Mouse (Mus musculus) kidney, postnatal 0 days (tissue): ENCODE results near the gene Taar7a. TPM values are rescaled to one million over a fixed set of nuclear protein-coding genes. Genes with fewer than 3 reads are reported as not detected.

Source experiments
- ATAC-seq: fragments of 200-750 bp; cut with Nextera tagmentation; replicated peaks from 2 replicates; pipeline ENCODE4 v1.8.0; 2017; ENCODE audit warnings: low read depth, moderate number of reproducible peaks, moderate TSS enrichment, moderate library complexity; ENCODE audit not compliant: low FRiP score
- DNase-seq: peaks from one replicate; pipeline ENCODE4 v3.0.0-alpha.2; 2016; ENCODE audit warnings: low spot score
- H3K27ac ChIP-seq: fragments of 300-500 bp; sonication (generic); 2 replicates; pipeline ENCODE4 v1.5.1; 2014; ENCODE audit warnings: mild to moderate bottlenecking
- H3K27me3 ChIP-seq: fragments of 300-500 bp; sonication (generic); 2 replicates; pipeline ENCODE4 v1.6.1; 2014; ENCODE audit warnings: low read length, mixed read lengths; ENCODE audit not compliant: insufficient read depth
- H3K36me3 ChIP-seq: fragments of 300-500 bp; sonication (generic); 2 replicates; pipeline ENCODE4 v1.6.1; 2014; ENCODE audit warnings: low read length, mixed read lengths; ENCODE audit not compliant: insufficient read depth
- H3K4me1 ChIP-seq: fragments of 300-500 bp; sonication (generic); replicated peaks from 2 replicates; pipeline ENCODE4 v1.6.1; 2014; ENCODE audit warnings: antibody characterized with exemption, low read length, mixed read lengths; ENCODE audit not compliant: insufficient read depth
- H3K4me2 ChIP-seq: fragments of 300-500 bp; sonication (generic); 2 replicates; pipeline ENCODE4 v1.6.1; 2014; ENCODE audit warnings: mild to moderate bottlenecking, low read length, moderate library complexity, mixed read lengths
- H3K4me3 ChIP-seq: fragments of 300-500 bp; sonication (generic); replicated peaks from 2 replicates; pipeline ENCODE4 v1.5.1; 2014; ENCODE audit warnings: low read depth, low read length
- H3K9ac ChIP-seq: fragments of 300-500 bp; sonication (generic); 2 replicates; pipeline ENCODE4 v1.6.1; 2014; ENCODE audit warnings: low read depth, low read length
- H3K9me3 ChIP-seq: fragments of 300-500 bp; sonication (generic); replicated peaks from 2 replicates; pipeline ENCODE4 v1.6.1; 2016; ENCODE audit warnings: low read length, inconsistent platforms, mixed read lengths
- CTCF ChIP-seq: IDR thresholded peaks from 2 replicates; pipeline ENCODE4 v1.5.1; 2016; ENCODE audit warnings: antibody characterized with exemption, low read depth, mild to moderate bottlenecking, moderate library complexity
- WGBS: fragments of 180-500 bp; shearing (Covaris S2); extraction: QIAGEN DNeasy Blood & Tissue Kit; methylation state at CpG from one replicate; pipeline ENCODE4 v1.1.7; 2014; 5-methylcytosine and 5-hydroxymethylcytosine counted together
- polyA plus RNA-seq: library from polyadenylated mRNA; unstranded; fragments of >200 nt; fragmentation: Nextera tagmentation; extraction: Ambion mirVana; gene quantifications from 2 replicates; pipeline ENCODE4 v1.2.1, GENCODE M21; 2015

Gene Taar7a
- polyA plus RNA-seq, 1 experiment from 2014 or later = not detected

GRCm38 (mm10) chr10:23977958-23978357, 15.3 kb downstream of the Taar7a start:
- DNase-seq (no peak), ATAC-seq (no peak)
- H3K27me3 ChIP-seq = no peaks in the 10 kb centered on the region
- no peaks in the 10 kb centered on the region for H3K9me3 ChIP-seq
- H3K9ac ChIP-seq = no peak overlapping the region
- H3K4me3 ChIP-seq = no peak overlapping the region
- H3K36me3 ChIP-seq = no peaks in the 10 kb centered on the region
- 54% methylated on average over 4 of the region's 4 CpGs for WGBS
- H3K27ac ChIP-seq = no peak overlapping the region
- TF ChIP-seq CTCF = no peak
- H3K4me1 ChIP-seq = no peaks in the 10 kb centered on the region
- H3K4me2 ChIP-seq = no peak overlapping the region

- TF ChIP-seq CTCF = no peak
- ATAC-seq (no peak), DNase-seq (no peak)
- WGBS = 89% methylated on average over 5 of the region's 5 CpGs
- no peak overlapping the region for H3K4me2 ChIP-seq
- no peak overlapping the region for H3K4me3 ChIP-seq
- no peak overlapping the region for H3K9ac ChIP-seq
- H3K27ac ChIP-seq = no peak overlapping the region
- H3K4me1 ChIP-seq = no peaks in the 10 kb centered on the region
- H3K9me3 ChIP-seq = no peaks in the 10 kb centered on the region
- no peaks in the 10 kb centered on the region for H3K36me3 ChIP-seq
- no peaks in the 10 kb centered on the region for H3K27me3 ChIP-seq
Observed at GRCm38 (mm10) chr10:23971256-23971655, 22.0 kb downstream of the Taar7a start.

DNA sequence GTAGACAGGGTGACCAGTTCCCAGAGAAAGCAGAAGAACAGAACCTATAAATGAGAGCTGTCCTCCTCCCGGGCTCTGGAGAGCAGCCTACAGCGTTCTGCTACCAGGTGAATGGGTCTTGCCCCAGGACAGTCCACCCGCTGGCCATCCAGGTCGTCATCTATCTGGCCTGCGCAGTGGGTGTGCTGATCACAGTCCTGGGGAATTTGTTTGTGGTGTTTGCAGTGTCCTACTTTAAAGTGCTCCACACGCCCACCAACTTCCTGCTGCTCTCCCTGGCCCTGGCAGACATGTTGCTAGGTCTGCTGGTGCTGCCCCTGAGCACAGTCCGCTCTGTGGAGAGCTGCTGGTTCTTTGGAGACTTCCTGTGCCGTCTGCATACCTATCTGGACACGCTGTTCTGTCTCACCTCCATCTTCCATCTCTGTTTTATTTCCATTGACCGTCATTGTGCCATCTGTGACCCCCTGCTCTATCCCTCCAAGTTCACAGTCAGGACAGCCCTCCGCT, 22.6 kb downstream of the Taar7a start, which contains the start of gene Taar5:
Gene Taar5, plus strand, starts transcription at position 51 of the 510 bp plus-strand sequence.
- TF ChIP-seq CTCF = no peak

GRCm38 (mm10) chr10:23964921-23965610, 28.2 kb downstream of the Taar7a start:
- H3K4me2 ChIP-seq = no peak overlapping the region
- no peak overlapping the region for H3K9ac ChIP-seq
- ATAC-seq = peak; percentile 46; the same call in 1 of the 2 replicates
- no peak overlapping the region for H3K27ac ChIP-seq
- no peak for TF ChIP-seq CTCF
- whole genome bisulfite sequencing = 57% methylated on average over 6 of the region's 6 CpGs
- no peaks in the 10 kb centered on the region for H3K9me3 ChIP-seq
- no peaks in the 10 kb centered on the region for H3K4me1 ChIP-seq
- H3K27me3 ChIP-seq = no peaks in the 10 kb centered on the region
- peak; percentile 55 for DNase-seq
- no peak overlapping the region for H3K4me3 ChIP-seq
- H3K36me3 ChIP-seq = no peaks in the 10 kb centered on the region

More for the DNA sequence above, 22.6 kb downstream of the Taar7a start, which contains the start of gene Taar5:
- H3K9me3 ChIP-seq = no peaks in the 10 kb centered on the region
- H3K9ac ChIP-seq = no peak within 1 kb of the TSS
- no peaks in the 10 kb centered on the region for H3K27me3 ChIP-seq
- WGBS = 92% methylated on average over 11 of the region's 11 CpGs
- DNase-seq (no peak), ATAC-seq (no peak)
- no peaks in the 10 kb centered on the region for H3K36me3 ChIP-seq
- H3K4me1 ChIP-seq = no peaks in the 10 kb centered on the region
- H3K4me2 ChIP-seq = no peak within 1 kb of the TSS
- H3K4me3 ChIP-seq = no peak within 1 kb of the TSS
- H3K27ac ChIP-seq = no peak within 1 kb of the TSS

DNA sequence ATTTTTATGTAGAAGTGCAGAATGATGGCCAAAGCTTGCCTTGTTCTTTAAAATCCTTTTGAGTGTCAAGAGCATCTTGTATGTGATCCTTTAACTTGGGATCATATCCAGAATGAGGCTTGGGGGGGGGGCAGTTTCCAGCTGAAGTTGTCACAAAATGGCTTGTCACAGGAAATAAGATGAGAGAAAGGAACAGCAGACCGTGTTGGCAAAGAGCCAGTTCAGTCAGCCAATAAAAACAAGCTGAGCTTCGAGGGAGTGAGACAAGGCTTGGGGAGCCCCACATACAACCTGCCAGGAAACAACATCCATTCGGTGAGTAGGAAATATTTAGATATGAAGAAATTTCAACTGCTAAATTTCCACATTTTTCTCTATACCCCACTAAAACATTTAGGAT, 29.8 kb downstream of the Taar7a start:
- Histone ChIP-seq H3K4me2 (no peak overlapping the region), H3K4me3 (no peak overlapping the region), H3K4me1 (no peaks in the 10 kb centered on the region), H3K9me3 (no peaks in the 10 kb centered on the region), H3K27ac (no peak overlapping the region), H3K36me3 (no peaks in the 10 kb centered on the region), H3K27me3 (no peaks in the 10 kb centered on the region), H3K9ac (no peak overlapping the region)
- DNase-seq (peak; percentile 23), ATAC-seq (no peak)
- WGBS = 21% methylated on average over 3 of the region's 3 CpGs
- TF ChIP-seq CTCF = no peak

DNA sequence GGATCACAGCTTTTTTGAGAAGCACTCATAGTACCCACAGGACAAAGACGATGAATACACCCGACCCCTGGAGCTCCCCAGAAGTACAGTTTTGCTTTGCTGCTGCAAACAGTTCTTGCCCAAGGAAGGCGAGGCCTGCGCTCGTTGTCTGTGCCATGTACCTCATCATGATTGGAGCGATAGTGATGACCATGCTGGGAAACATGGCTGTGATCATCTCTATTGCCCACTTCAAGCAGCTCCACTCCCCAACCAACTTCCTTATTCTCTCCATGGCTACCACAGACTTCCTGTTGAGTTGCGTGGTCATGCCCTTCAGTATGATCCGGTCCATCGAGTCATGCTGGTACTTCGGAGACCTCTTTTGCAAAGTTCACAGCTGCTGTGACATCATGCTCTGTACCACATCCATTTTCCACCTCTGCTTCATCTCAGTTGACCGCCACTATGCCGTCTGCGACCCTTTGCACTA, 32.8 kb downstream of the Taar7a start, which contains the start of gene Taar4:
Gene Taar4, plus strand, starts transcription at position 51 of the 472 bp plus-strand sequence.
- Histone ChIP-seq H3K4me3 (no peak within 1 kb of the TSS), H3K27me3 (no peaks in the 10 kb centered on the region), H3K9ac (no peak within 1 kb of the TSS), H3K4me1 (no peaks in the 10 kb centered on the region), H3K27ac (no peak within 1 kb of the TSS), H3K9me3 (no peaks in the 10 kb centered on the region), H3K4me2 (no peak within 1 kb of the TSS), H3K36me3 (no peaks in the 10 kb centered on the region)
- no peak for ATAC-seq
- TF ChIP-seq CTCF = no peak
- WGBS = 92% methylated on average over 13 of the region's 13 CpGs
- DNase-seq = no peak
